Mouse (Mus musculus): Measurements from ENCODE around the gene Swsap1. TPM values are rescaled to one million over a fixed set of nuclear protein-coding genes. Genes with fewer than 3 reads are reported as not detected.
A peak's percentile ranks its signal among the peaks of the same experiment; 100 is the strongest.

The Swsap1 gene
- polyA plus RNA-seq, 1 experiment from 2014 or later, result 9.8 TPM

DNA sequence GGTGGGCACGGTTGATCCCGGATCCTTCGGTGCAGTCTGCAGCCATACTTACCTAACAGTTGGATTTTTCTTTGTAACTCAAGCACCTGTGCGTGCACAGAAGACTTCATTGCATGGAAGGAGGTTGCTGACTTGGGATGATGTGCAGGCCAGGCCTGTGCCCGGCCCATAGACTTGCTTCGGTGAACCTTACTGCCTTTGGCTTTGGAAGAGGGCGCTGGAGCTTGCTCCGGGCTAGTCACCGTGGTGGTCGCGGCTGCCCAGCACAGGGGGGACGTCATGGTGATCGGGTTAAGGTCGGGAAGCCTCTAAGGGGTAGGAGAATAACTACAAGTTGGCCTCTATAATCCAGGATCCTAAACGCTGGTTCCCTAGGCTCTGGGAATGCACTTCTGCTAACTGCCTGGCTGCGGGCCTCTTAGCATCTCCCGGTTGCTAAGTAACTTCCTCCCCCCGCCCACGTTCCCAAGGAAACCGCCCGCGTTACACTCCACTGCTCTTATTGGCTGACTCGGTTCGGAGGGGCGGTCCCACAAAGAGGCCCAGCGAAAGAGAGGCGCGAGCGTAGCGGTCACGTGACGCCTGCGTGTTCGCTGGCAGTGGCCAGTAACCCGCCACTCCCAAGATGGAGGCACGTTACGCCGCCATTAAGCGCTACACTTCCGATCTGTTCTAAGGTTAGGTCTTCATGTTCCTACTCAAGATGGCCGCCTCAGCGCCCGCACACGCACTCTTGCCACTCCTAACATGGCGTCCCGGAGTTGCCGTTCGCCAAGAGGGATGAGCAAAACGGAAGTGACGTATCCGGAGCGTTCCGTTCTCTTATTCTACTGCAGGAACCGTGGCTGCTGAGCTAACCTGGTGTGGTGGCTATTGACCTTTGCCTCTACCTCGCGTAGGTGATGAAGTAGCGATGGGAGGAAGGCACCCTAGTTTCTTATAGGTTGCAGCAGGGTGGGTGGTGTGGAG lies 46.9 kb downstream of the Swsap1 start, which contains the start of the genes Ccdc151 and Prkcsh:
Gene Ccdc151 (minus strand): TSS at position 441 of the 969 bp plus-strand sequence.
Gene Prkcsh (plus strand): TSS at position 613 of the 969 bp plus-strand sequence.
- WGBS, result 7% methylated on average over 57 of the region's 57 CpGs
- Histone ChIP-seq H3K4me3 (ENCODE audit: low read depth, low read length) (peak within 1 kb of the TSS; percentile 60), H3K9me3 (ENCODE audit: control insufficient read depth, low read length) (no peaks in the 10 kb centered on the region), H3K9ac (ENCODE audit: low read depth, low read length) (peak within 1 kb of the TSS; percentile 70), H3K36me3 (ENCODE audit: control insufficient read depth, insufficient read depth, low read length) (peaks cover 25% of the 10 kb centered on the region; the same call in 1 of the 2 replicates), H3K4me2 (peak within 1 kb of the TSS; percentile 87), H3K27ac (ENCODE audit: low read depth, low read length) (peak within 1 kb of the TSS; percentile 72), H3K4me1 (replicated peaks; ENCODE audit: control insufficient read depth, insufficient read depth, low read length) (peaks cover 18% of the 10 kb centered on the region), H3K27me3 (replicated peaks; ENCODE audit: control insufficient read depth, insufficient read depth, low read length) (peaks cover 7% of the 10 kb centered on the region)
- DNase-seq (ENCODE audit: low spot score) (peak; percentile 97), ATAC-seq (replicated peaks; ENCODE audit: low FRiP score) (peak; percentile 99)

DNA sequence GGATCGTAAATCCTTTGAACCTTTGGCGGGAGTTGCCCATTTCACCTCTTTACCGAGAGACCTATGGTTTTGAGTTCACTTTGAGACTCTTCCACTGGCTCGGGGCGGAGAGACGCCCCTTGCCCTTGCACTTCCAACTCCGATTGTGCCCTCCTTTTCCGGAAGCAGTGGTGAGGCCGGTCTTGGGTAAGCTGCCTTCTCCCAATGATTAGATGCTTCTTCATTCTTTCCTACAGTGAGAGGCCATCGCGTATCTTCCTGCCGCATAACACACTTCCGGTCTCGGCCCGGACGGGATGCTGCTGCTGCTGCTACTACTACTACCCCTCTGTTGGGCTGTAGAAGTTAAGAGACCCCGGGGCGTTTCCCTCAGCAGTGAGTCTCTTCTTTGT lies 47.6 kb downstream of the Swsap1 start:
- Histone ChIP-seq H3K36me3 (ENCODE audit: control insufficient read depth, insufficient read depth, low read length) (peaks cover 27% of the 10 kb centered on the region), H3K27ac (ENCODE audit: low read depth, low read length) (peak overlapping the region; percentile 72), H3K9me3 (ENCODE audit: control insufficient read depth, low read length) (no peaks in the 10 kb centered on the region), H3K4me2 (peak overlapping the region; percentile 87), H3K9ac (ENCODE audit: low read depth, low read length) (peak overlapping the region; percentile 70), H3K4me1 (replicated peaks; ENCODE audit: control insufficient read depth, insufficient read depth, low read length) (peaks cover 18% of the 10 kb centered on the region), H3K27me3 (replicated peaks; ENCODE audit: control insufficient read depth, insufficient read depth, low read length) (peaks cover 3% of the 10 kb centered on the region; the same call in 1 of the 2 replicates), H3K4me3 (ENCODE audit: low read depth, low read length) (peak overlapping the region; percentile 60)
- ATAC-seq (replicated peaks; ENCODE audit: low FRiP score) (peak; percentile 23), DNase-seq (ENCODE audit: low spot score) (no peak)
- under 1% methylated on average over 18 of the region's 18 CpGs for WGBS

DNA sequence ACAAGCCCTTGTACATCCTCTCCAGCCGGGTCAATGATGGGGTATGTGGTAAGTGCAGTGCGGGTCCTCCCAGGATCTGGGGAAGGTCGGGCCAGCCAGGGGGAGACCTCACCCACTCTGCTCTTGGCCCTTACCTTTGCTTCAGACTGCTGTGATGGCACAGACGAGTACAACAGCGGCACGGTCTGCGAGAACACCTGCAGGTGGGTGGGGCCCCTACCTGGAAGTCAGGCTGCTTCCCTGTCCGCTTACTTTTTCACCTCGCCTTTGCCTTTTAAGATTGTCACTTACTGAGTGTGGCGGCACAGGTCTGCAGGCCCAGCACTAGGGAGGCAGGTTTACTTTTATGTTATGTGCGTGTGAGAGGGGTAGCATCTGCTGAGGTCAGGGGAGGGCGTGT lies 49.0 kb downstream of the Swsap1 start:
- no peaks in the 10 kb centered on the region for H3K9me3 ChIP-seq (ENCODE audit: control insufficient read depth, low read length)
- H3K27me3 ChIP-seq (replicated peaks; ENCODE audit: control insufficient read depth, insufficient read depth, low read length), result no peaks in the 10 kb centered on the region
- ATAC-seq (replicated peaks; ENCODE audit: low FRiP score) (no peak), DNase-seq (ENCODE audit: low spot score) (no peak)
- WGBS, result 93% methylated on average over 12 of the region's 12 CpGs
- H3K4me2 ChIP-seq, result no peak overlapping the region; the same call in none of the 2 replicates
- no peak overlapping the region for H3K27ac ChIP-seq (ENCODE audit: low read depth, low read length)
- peaks cover 18% of the 10 kb centered on the region for H3K4me1 ChIP-seq (replicated peaks; ENCODE audit: control insufficient read depth, insufficient read depth, low read length)
- H3K36me3 ChIP-seq (ENCODE audit: control insufficient read depth, insufficient read depth, low read length), result peaks cover 39% of the 10 kb centered on the region
- H3K9ac ChIP-seq (ENCODE audit: low read depth, low read length), result no peak overlapping the region; the same call in 1 of the 2 replicates
- no peak overlapping the region for H3K4me3 ChIP-seq (ENCODE audit: low read depth, low read length)

Other genes starting within 250 kb of the Swsap1 start
- gene Ldlr, start 232.3 kb upstream of the Swsap1 start, polyA plus RNA-seq (2014; fragmentation: Nextera tagmentation; extraction: Ambion mirVana), result 18.8 and 23.9 TPM in 2 replicates
- 151 and 170 TPM in 2 replicates for gene Spc24, start 195.5 kb upstream of the Swsap1 start, polyA plus RNA-seq (2014; fragmentation: Nextera tagmentation; extraction: Ambion mirVana)
- 4.7 and 6.7 TPM in 2 replicates for gene Kank2, start 157.0 kb upstream of the Swsap1 start, polyA plus RNA-seq (2014; fragmentation: Nextera tagmentation; extraction: Ambion mirVana)
- 16.1 and 17.4 TPM in 2 replicates for gene Angptl8, start 120.2 kb upstream of the Swsap1 start, polyA plus RNA-seq (2014; fragmentation: Nextera tagmentation; extraction: Ambion mirVana)
- 14.9 and 21.6 TPM in 2 replicates for gene Dock6, start 103.1 kb upstream of the Swsap1 start, polyA plus RNA-seq (2014; fragmentation: Nextera tagmentation; extraction: Ambion mirVana)
- 5.7 and 7.3 TPM in 2 replicates for gene Rab3d, start 37.6 kb upstream of the Swsap1 start, polyA plus RNA-seq (2014; fragmentation: Nextera tagmentation; extraction: Ambion mirVana)
- gene Ccdc159, start 28.3 kb upstream of the Swsap1 start, polyA plus RNA-seq (2014; fragmentation: Nextera tagmentation; extraction: Ambion mirVana), result 2.2 and 2.9 TPM in 2 replicates
- 45.0 and 51.0 TPM in 2 replicates for gene Tmem205, start 28.2 kb upstream of the Swsap1 start, polyA plus RNA-seq (2014; fragmentation: Nextera tagmentation; extraction: Ambion mirVana)
- gene Plppr2, start 18.7 kb upstream of the Swsap1 start, polyA plus RNA-seq (2014; fragmentation: Nextera tagmentation; extraction: Ambion mirVana), result 6.1 and 7.2 TPM in 2 replicates
- gene Epor, start 7.8 kb downstream of the Swsap1 start, polyA plus RNA-seq (2014; fragmentation: Nextera tagmentation; extraction: Ambion mirVana), result 131 TPM in 2 replicates
- 0.34 and 0.55 TPM in 2 replicates for gene Rgl3, start 33.7 kb downstream of the Swsap1 start, polyA plus RNA-seq (2014; fragmentation: Nextera tagmentation; extraction: Ambion mirVana)
- gene Ccdc151, start 46.9 kb downstream of the Swsap1 start, polyA plus RNA-seq (2014; fragmentation: Nextera tagmentation; extraction: Ambion mirVana), result 0.23 and 0.29 TPM in 2 replicates
- 89.4 and 89.5 TPM in 2 replicates for gene Prkcsh, start 47.1 kb downstream of the Swsap1 start, polyA plus RNA-seq (2014; fragmentation: Nextera tagmentation; extraction: Ambion mirVana)
- 0.19 and 0.25 TPM in 2 replicates for gene Elavl3, start 96.3 kb downstream of the Swsap1 start, polyA plus RNA-seq (2014; fragmentation: Nextera tagmentation; extraction: Ambion mirVana)
- gene Gm49318, start 115.5 kb downstream of the Swsap1 start, polyA plus RNA-seq (2014; fragmentation: Nextera tagmentation; extraction: Ambion mirVana), result not detected in 2 replicates
- gene Zfp653, start 115.6 kb downstream of the Swsap1 start, polyA plus RNA-seq (2014; fragmentation: Nextera tagmentation; extraction: Ambion mirVana), result 5.5 and 7.5 TPM in 2 replicates
- gene Ecsit, start 129.7 kb downstream of the Swsap1 start, polyA plus RNA-seq (2014; fragmentation: Nextera tagmentation; extraction: Ambion mirVana), result 55.1 and 59.2 TPM in 2 replicates
- 3.6 and 6.2 TPM in 2 replicates for gene Cnn1, start 143.5 kb downstream of the Swsap1 start, polyA plus RNA-seq (2014; fragmentation: Nextera tagmentation; extraction: Ambion mirVana)
- 159 and 169 TPM in 2 replicates for gene Elof1, start 161.4 kb downstream of the Swsap1 start, polyA plus RNA-seq (2014; fragmentation: Nextera tagmentation; extraction: Ambion mirVana)
- gene Acp5, start 180.0 kb downstream of the Swsap1 start, polyA plus RNA-seq (2014; fragmentation: Nextera tagmentation; extraction: Ambion mirVana), result 156 and 162 TPM in 2 replicates
- 66.6 and 67.9 TPM in 2 replicates for gene Pigyl, start 201.1 kb downstream of the Swsap1 start, polyA plus RNA-seq (2014; fragmentation: Nextera tagmentation; extraction: Ambion mirVana)
- 0.13 and 0.15 TPM in 2 replicates for gene Zfp872, start 232.3 kb downstream of the Swsap1 start, polyA plus RNA-seq (2014; fragmentation: Nextera tagmentation; extraction: Ambion mirVana)

All from liver, embryonic 11.5 days (tissue).